Mouse (Mus musculus) CH12.LX (cell line): ENCODE data around the gene Plxna2.

Source experiments
- BHLHE40 ChIP-seq: IDR thresholded peaks from 2 replicates; pipeline ENCODE4 v1.6.1; 2011; ENCODE audit warnings: mild to moderate bottlenecking, low read depth, low read length, improper control_type of control experiment
- CTCF ChIP-seq, 2 experiments: IDR thresholded peaks in 1 of 2; conservative IDR thresholded peaks in 1 of 2; 2 replicates each; pipeline ENCODE4 v1.5.1; 2011 to 2012; ENCODE audit warnings: low read depth in 2 of 2, low read length in 2 of 2, improper control_type of control experiment in 1 of 2, inconsistent platforms in 1 of 2, mild to moderate bottlenecking in 1 of 2, moderate library complexity in 1 of 2
- E2F4 ChIP-seq: IDR thresholded peaks from 2 replicates; pipeline ENCODE4 v1.6.1; 2011; ENCODE audit warnings: low read depth, low read length, improper control_type of control experiment; ENCODE audit not compliant: insufficient replicate concordance
- EP300 ChIP-seq: IDR thresholded peaks from 2 replicates; pipeline ENCODE4 v1.6.1; 2011; ENCODE audit warnings: low read length, improper control_type of control experiment
- JUN ChIP-seq: IDR thresholded peaks from 2 replicates; pipeline ENCODE4 v1.6.1; 2011; ENCODE audit warnings: low read depth, mild to moderate bottlenecking, low read length, improper control_type of control experiment, moderate library complexity; ENCODE audit not compliant: insufficient read depth
- MAZ ChIP-seq: IDR thresholded peaks from 2 replicates; pipeline ENCODE4 v1.6.1; 2012; ENCODE audit warnings: low read depth, mild to moderate bottlenecking, inconsistent platforms, low read length, improper control_type of control experiment, moderate library complexity
- POLR2A ChIP-seq: IDR thresholded peaks from 2 replicates; pipeline ENCODE4 v1.6.1; 2011; ENCODE audit warnings: low read depth, mild to moderate bottlenecking, improper control_type of control experiment, low read length
- SIN3A ChIP-seq: IDR thresholded peaks from 2 replicates; pipeline ENCODE4 v1.6.1; 2012; ENCODE audit warnings: low read length, improper control_type of control experiment, inconsistent platforms
- ZC3H11A ChIP-seq: IDR thresholded peaks from 2 replicates; pipeline ENCODE4 v1.6.1; 2012; ENCODE audit warnings: low read depth, mild to moderate bottlenecking, inconsistent platforms, low read length, improper control_type of control experiment
- ZMIZ1 ChIP-seq: IDR thresholded peaks from 2 replicates; pipeline ENCODE4 v1.6.1; 2012; ENCODE audit warnings: low read depth, mild to moderate bottlenecking, inconsistent platforms, low read length, improper control_type of control experiment

- no peak for TF ChIP-seq E2F4
- no peak for TF ChIP-seq CTCF (conservative IDR thresholded peaks at IDR 0.05 in 1 of 2, IDR thresholded peaks at IDR 0.05 in 1 of 2; ENCODE audit: low read depth in 2 of 2, low read length in 2 of 2)
- no peak for TF ChIP-seq SIN3A
- no peak for TF ChIP-seq BHLHE40
- TF ChIP-seq ZC3H11A = no peak
- TF ChIP-seq JUN = no peak
- TF ChIP-seq POLR2A = no peak
- no peak for TF ChIP-seq EP300
- no peak for TF ChIP-seq MAZ
- no peak for TF ChIP-seq ZMIZ1
Measured at GRCm38 (mm10) chr1:194745177-194745934, 127.3 kb downstream of the Plxna2 start.
